Mouse (Mus musculus) midbrain, embryonic 13.5 days (tissue): ENCODE measurements around the gene Pecam1. TPM values are rescaled to one million over a fixed set of nuclear protein-coding genes. Genes with fewer than 3 reads are reported as not detected.

Experiments used
- ATAC-seq: fragments of 200-750 bp; cut with Nextera tagmentation; 2 replicates; pipeline ENCODE4 v1.8.0; 2017; ENCODE audit warnings: mild to moderate bottlenecking, moderate TSS enrichment, moderate library complexity
- H3K27ac ChIP-seq: fragments of 300-500 bp; sonication (generic); 2 replicates; pipeline ENCODE4 v1.5.1; 2015; ENCODE audit warnings: inconsistent platforms, mild to moderate bottlenecking, moderate library complexity
- H3K27me3 ChIP-seq: fragments of 300-500 bp; sonication (generic); 2 replicates; pipeline ENCODE4 v1.6.1; 2015; ENCODE audit warnings: mild to moderate bottlenecking, inconsistent platforms
- H3K36me3 ChIP-seq: fragments of 300-500 bp; sonication (generic); 2 replicates; pipeline ENCODE4 v1.6.1; 2015; ENCODE audit warnings: mild to moderate bottlenecking, inconsistent platforms
- H3K4me1 ChIP-seq: fragments of 300-500 bp; sonication (generic); replicated peaks from 2 replicates; pipeline ENCODE4 v1.6.1; 2015; ENCODE audit warnings: inconsistent platforms
- H3K4me2 ChIP-seq: fragments of 300-500 bp; sonication (generic); replicated peaks from 2 replicates; pipeline ENCODE4 v1.6.1; 2015; ENCODE audit warnings: moderate library complexity, mild to moderate bottlenecking, inconsistent platforms
- H3K4me3 ChIP-seq: fragments of 300-500 bp; sonication (generic); replicated peaks from 2 replicates; pipeline ENCODE4 v1.5.1; 2015; ENCODE audit warnings: mild to moderate bottlenecking, inconsistent platforms
- H3K9ac ChIP-seq: fragments of 300-500 bp; sonication (generic); replicated peaks from 2 replicates; pipeline ENCODE4 v1.6.1; 2015; ENCODE audit warnings: mild to moderate bottlenecking, inconsistent platforms
- H3K9me3 ChIP-seq: fragments of 300-500 bp; sonication (generic); 2 replicates; pipeline ENCODE4 v1.6.1; 2016; ENCODE audit warnings: mild to moderate bottlenecking, inconsistent platforms
- WGBS: fragments of 180-500 bp; shearing (Covaris S2); methylation state at CpG from one replicate; pipeline ENCODE4 v1.1.7; 2015; 5-methylcytosine and 5-hydroxymethylcytosine counted together
- polyA plus RNA-seq: library from polyadenylated mRNA; unstranded; fragments of >200 nt; fragmentation: Nextera tagmentation; extraction: Ambion mirVana; gene quantifications from 2 replicates; pipeline ENCODE4 v1.2.1, GENCODE M21; 2015

The Pecam1 gene
- polyA plus RNA-seq, 1 experiment from 2014 or later = 15.8 TPM

DNA sequence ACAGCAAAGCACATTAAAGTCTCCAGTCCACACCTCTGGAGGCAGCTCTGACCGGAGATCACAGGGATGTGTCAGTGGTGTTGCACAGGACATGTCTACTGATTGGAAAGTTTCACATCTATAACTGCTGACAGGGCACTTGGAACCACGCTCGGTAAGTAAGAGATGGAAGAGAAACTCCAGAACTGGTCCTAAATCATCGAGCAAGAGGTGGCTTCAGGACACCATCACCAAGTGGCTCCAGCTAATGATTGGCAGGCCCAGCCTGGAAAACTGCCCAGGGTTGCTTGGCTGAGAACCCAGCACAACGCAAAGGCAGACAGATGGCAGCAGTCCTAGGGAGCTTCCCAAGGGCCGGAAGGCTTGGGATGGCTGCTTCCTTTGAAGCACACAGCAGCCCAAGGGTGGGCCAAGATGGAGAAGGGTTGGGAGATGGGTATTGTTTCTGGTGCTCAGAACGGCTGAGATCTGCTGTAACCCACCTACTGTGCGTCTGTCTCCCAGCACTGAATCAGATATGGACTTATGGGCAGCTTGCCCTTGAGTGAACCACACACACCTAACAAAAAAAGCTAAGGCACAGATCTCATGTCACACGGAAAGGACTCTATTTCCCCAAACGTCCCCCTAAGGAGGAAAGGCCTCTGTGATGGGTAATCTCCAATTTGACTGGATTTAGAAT is 72.4 kb downstream of the Pecam1 start:
- H3K9ac ChIP-seq = no peak overlapping the region
- no peaks in the 10 kb centered on the region for H3K36me3 ChIP-seq
- H3K9me3 ChIP-seq = no peaks in the 10 kb centered on the region
- ATAC-seq = no peak
- H3K4me2 ChIP-seq = no peak overlapping the region
- WGBS = 85% methylated on average over 10 of the region's 10 CpGs
- no peak overlapping the region for H3K4me3 ChIP-seq
- H3K27me3 ChIP-seq = no peaks in the 10 kb centered on the region
- no peak overlapping the region for H3K27ac ChIP-seq
- H3K4me1 ChIP-seq = peaks cover 19% of the 10 kb centered on the region

DNA sequence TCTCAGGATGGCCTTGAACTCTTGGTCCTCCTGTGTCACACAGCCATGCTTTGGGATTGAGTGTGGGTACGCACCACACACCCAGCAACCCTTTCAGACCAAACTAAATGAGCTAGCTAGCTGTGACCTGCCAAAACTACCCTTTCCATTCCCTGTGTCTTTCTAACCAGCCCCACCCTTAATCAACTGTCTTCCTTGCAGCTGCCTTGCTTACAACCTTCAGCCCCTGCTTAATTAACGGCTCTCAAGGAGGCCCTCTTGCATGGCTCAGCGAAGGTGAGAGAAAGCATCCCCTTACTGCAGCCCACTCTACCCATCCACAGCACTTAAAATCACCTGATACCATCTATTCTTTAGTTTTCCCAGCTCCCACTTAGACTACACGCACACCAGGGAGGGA is 73.1 kb downstream of the Pecam1 start:
- Histone ChIP-seq H3K4me3 (no peak overlapping the region), H3K9me3 (no peaks in the 10 kb centered on the region), H3K27ac (no peak overlapping the region), H3K4me1 (peaks cover 19% of the 10 kb centered on the region), H3K36me3 (no peaks in the 10 kb centered on the region), H3K9ac (no peak overlapping the region), H3K27me3 (no peaks in the 10 kb centered on the region), H3K4me2 (no peak overlapping the region)
- WGBS = 79% methylated on average over 4 of the region's 4 CpGs
- ATAC-seq = no peak

DNA sequence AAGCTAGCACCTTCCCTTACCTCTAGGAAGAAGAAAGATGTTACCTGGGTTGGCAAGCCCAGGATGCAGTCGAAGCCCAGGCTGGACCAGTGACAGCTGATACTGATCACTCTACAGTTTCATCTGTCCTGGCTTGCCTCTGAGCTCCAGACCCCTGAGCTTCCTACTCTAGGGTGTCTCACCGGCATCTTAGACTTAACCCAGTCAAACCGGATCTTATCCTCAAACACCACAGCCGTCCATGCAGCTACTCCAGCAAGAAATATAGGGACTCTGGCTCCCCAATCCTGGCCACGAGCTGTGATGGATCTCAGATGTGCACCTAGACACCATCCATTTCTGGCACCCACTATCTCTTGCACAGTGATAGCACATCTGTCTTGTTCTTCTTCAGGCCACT is 74.6 kb downstream of the Pecam1 start:
- Histone ChIP-seq H3K4me2 (no peak overlapping the region), H3K36me3 (no peaks in the 10 kb centered on the region), H3K4me1 (peaks cover 19% of the 10 kb centered on the region), H3K27me3 (no peaks in the 10 kb centered on the region), H3K9me3 (no peaks in the 10 kb centered on the region), H3K4me3 (no peak overlapping the region), H3K27ac (no peak overlapping the region; the same call in 1 of the 2 replicates), H3K9ac (no peak overlapping the region)
- ATAC-seq = no peak
- 98% methylated on average over 5 of the region's 5 CpGs for WGBS

DNA sequence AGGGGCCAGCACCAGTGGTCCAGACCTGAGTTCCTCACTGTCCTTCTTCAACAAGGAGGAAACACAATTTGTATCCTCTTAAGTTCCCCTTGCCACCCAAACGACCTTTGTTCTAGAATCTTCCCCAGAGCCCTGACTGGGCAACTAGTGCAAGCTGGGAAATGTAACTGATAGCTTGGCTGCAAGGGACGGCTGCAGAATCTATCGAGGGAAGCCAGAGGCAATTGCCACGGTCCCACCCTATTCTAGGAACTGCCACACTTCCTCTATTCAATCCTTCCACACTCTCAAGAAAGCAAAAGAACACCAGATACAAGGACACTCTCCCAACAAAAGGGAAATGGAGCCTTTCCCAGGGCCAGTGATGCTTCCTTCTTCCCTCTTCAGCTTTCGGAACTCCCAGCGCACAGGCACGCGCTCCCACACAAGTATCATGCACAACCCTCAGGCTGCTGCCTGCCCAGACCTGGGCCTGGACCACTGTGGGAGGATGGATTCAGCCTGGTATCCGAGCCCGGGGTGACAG is 75.2 kb downstream of the Pecam1 start:
- Histone ChIP-seq H3K36me3 (no peaks in the 10 kb centered on the region), H3K27ac (peak overlapping the region; percentile 79), H3K9ac (no peak overlapping the region), H3K9me3 (no peaks in the 10 kb centered on the region), H3K4me3 (no peak overlapping the region), H3K4me1 (peaks cover 19% of the 10 kb centered on the region), H3K4me2 (no peak overlapping the region), H3K27me3 (no peaks in the 10 kb centered on the region)
- WGBS = 76% methylated on average over 10 of the region's 10 CpGs
- no peak for ATAC-seq

DNA sequence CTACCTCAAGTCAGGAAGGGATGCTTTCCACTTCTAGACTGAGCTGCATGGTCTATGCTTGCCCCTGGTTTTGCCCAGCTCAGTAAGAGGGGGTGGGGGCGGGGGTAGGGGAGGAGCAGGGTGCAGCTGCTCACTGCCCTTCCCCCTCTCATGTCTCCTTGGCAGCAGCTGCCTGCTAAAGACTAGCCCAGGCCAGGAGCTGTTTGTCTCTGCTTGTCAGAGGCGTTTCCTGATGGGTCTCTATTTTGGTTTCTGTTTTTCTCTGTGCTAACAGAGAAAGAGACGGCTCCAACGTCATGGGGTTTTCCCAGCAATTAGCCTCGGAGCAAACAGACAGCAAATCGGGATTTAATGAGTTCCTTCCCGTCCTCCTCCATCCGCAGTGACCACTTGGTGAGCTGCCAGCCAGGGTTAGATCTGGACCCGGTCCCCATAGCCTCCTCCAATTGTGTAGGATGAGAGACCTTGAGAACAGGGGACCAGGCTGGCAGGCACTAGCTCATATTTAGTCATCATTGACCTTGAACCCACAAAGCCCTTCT is 75.7 kb downstream of the Pecam1 start:
- Histone ChIP-seq H3K4me2 (peak overlapping the region; percentile 13; the same call in 1 of the 2 replicates), H3K36me3 (no peaks in the 10 kb centered on the region), H3K27me3 (no peaks in the 10 kb centered on the region), H3K27ac (peak overlapping the region; percentile 79), H3K4me1 (peaks cover 24% of the 10 kb centered on the region), H3K9me3 (no peaks in the 10 kb centered on the region), H3K9ac (no peak overlapping the region), H3K4me3 (no peak overlapping the region)
- WGBS = 1% methylated on average over 9 of the region's 9 CpGs
- ATAC-seq = peak; percentile 92

DNA sequence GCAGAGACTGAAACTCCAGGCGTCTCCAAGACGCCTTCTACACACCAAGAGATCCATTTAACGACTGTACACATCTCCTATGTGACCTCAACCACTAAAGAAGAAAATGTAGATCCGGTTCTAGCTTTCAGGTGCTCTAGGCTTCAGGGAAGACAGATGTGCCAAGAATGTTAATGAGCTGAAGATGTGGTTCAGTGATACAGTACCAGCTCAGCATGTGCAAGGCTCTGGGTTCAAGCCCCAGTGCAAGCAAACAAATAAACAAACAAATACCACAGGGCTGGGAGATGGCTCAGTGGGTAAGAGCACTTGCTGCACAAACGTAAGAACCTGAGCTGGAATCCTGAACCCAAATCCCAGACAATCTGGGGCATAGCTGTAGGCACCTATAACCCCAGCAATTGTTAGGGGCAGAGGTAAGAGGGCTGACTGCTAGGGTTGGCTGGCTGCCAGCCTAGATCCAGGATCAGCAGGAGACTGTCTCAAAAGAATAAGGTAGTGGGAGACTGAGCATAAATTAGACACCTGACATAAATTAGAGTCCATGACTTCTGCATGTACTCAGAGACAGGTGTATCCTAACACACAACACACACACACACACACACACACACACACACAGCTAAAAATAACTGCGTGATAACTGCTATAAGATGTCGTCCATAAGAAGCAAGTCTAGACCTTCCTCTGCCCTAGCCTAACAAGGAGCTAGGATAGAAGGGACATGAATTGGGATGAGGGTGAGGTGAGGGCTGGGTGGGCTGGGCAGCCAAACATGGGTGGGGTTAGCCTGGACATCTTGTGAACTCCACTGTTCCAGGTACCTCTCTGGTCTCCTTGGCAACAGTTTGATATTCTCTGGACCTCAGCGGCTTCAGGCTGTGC is 76.5 kb downstream of the Pecam1 start:
- peak; percentile 21; the same call in 1 of the 2 replicates for ATAC-seq
- Histone ChIP-seq H3K9me3 (no peaks in the 10 kb centered on the region), H3K27ac (peak overlapping the region; percentile 79), H3K4me2 (no peak overlapping the region), H3K27me3 (no peaks in the 10 kb centered on the region), H3K9ac (no peak overlapping the region), H3K4me3 (no peak overlapping the region), H3K36me3 (no peaks in the 10 kb centered on the region), H3K4me1 (peaks cover 31% of the 10 kb centered on the region)
- 79% methylated on average over 8 of the region's 8 CpGs for WGBS

DNA sequence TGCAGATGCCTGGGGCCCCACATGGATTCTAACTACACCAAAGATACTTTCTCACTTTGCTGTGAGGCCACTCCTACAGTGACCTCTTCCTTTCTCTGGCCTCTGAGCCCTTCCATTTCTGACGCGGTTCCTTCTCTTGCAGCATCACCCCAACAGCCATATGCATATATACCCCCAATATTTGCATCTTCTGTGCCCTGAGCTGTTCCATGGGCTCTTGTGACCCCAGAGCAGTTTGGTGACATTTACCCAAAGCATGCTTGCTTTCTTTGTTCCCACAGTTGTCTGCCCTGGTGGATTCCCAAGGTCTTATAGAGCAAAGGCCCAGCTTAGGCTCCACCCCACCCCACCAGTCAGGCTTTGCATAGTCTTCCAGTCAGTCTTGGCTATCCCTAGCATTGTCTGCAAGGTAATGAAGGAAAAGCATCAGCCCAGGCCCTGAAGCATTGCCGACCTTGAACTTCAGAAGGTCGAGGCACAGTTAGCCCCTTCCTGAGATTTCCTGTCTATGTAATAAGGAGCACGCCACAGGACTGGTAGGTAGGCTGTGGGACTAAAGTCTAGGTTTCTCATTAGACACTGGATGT is 77.4 kb downstream of the Pecam1 start:
- WGBS = 90% methylated on average over 5 of the region's 5 CpGs
- no peaks in the 10 kb centered on the region for H3K27me3 ChIP-seq
- no peaks in the 10 kb centered on the region for H3K9me3 ChIP-seq
- no peak overlapping the region for H3K27ac ChIP-seq
- ATAC-seq = no peak
- H3K4me3 ChIP-seq = no peak overlapping the region
- peaks cover 31% of the 10 kb centered on the region for H3K4me1 ChIP-seq
- no peaks in the 10 kb centered on the region for H3K36me3 ChIP-seq
- no peak overlapping the region for H3K9ac ChIP-seq
- H3K4me2 ChIP-seq = no peak overlapping the region

DNA sequence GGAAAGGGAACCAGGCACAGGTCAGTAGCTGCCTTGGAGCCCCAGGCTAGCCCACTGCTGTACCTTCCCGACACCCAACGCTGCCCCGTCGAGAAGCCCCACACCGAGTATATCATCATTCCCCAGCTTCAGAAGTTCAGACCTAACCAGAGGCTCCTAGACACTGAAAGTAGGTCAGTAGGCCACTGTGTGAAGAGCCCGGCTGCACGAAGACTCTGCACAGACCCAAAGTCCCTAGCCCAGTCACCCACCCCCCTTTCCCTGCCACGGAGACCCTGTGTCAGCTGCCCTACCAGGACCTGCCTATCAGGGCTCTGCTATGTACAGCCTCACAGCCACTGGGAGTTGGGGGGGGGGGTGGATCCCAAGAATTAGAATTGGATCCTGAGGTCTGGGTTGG is 78.6 kb downstream of the Pecam1 start:
- no peaks in the 10 kb centered on the region for H3K27me3 ChIP-seq
- no peak for ATAC-seq
- no peak overlapping the region for H3K4me3 ChIP-seq
- H3K36me3 ChIP-seq = no peaks in the 10 kb centered on the region
- H3K9me3 ChIP-seq = no peaks in the 10 kb centered on the region
- H3K9ac ChIP-seq = no peak overlapping the region
- H3K4me1 ChIP-seq = peaks cover 31% of the 10 kb centered on the region
- WGBS = 91% methylated on average over 8 of the region's 8 CpGs
- no peak overlapping the region for H3K4me2 ChIP-seq
- H3K27ac ChIP-seq = no peak overlapping the region

DNA sequence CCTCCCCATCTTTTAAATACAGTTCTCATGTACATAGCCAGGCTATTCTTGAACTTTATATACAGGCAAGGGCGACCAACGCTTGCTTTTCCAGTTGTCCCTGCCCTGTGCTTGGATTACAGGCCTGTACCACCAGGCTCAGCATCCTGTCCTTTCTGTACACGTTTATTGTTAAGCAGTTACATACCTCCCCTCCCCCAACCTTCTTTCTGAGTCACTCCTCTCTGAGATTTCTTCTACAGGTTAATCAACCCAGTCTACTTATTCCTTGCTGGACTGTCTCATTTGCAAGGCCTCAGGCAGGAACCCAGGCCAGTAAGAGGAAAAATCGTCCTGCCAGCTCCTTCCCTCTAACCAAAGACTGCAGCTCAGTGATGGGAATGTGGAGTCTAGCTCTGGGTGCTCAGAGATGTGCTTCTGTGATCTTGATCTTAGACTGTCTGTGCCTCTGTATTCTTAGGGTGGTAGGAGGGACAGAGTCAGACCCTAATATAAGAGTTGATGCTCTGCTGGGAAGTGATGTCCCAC is 79.4 kb downstream of the Pecam1 start:
- Histone ChIP-seq H3K4me2 (no peak overlapping the region), H3K4me3 (no peak overlapping the region), H3K27me3 (no peaks in the 10 kb centered on the region), H3K27ac (no peak overlapping the region), H3K9ac (no peak overlapping the region), H3K4me1 (peaks cover 31% of the 10 kb centered on the region), H3K9me3 (no peaks in the 10 kb centered on the region), H3K36me3 (no peaks in the 10 kb centered on the region)
- no peak for ATAC-seq
- WGBS = 80% methylated on average over 4 of the region's 4 CpGs

DNA sequence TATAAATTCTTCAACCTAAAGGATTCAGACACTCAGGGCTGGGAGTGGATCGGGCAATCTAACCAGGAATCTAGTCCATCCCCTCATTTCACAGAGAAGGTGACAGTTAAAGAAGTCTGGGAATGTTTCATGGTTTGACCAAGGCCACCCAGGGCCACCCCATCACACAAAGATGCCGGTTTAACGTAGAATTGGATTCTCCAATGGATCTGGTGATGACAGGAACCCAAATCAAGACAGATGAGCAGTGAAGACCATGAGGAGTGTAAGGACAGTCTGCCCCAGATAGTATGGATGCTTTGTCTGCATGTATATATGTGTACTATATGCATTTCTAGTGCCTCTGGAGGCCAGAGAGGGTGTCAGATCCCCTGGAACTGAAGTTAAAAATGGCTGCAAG is 80.2 kb downstream of the Pecam1 start:
- Histone ChIP-seq H3K4me3 (no peak overlapping the region), H3K27ac (no peak overlapping the region), H3K27me3 (no peaks in the 10 kb centered on the region), H3K9me3 (no peaks in the 10 kb centered on the region), H3K4me1 (peaks cover 28% of the 10 kb centered on the region), H3K9ac (no peak overlapping the region), H3K36me3 (no peaks in the 10 kb centered on the region), H3K4me2 (no peak overlapping the region)
- 79% methylated on average over 3 of the region's 3 CpGs for WGBS
- ATAC-seq = no peak

DNA sequence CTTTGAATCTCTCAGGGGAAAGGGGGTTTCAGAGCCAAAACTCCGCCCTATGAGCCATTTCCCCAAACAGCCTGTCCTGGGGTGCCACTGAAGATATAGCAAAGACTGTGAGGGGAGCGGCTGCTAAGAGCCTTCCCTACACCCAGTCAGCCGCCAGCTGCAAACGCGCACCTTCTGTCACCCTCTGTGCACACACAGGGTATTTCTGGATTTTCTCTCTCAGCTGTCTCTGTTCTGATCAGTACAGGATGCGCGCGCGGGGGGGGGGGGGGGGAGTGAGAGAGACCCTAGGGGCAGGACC is 80.6 kb downstream of the Pecam1 start:
- H3K9ac ChIP-seq = no peak overlapping the region
- H3K27me3 ChIP-seq = no peaks in the 10 kb centered on the region
- no peak overlapping the region for H3K4me2 ChIP-seq
- H3K4me1 ChIP-seq = peaks cover 23% of the 10 kb centered on the region
- 14% methylated on average over 5 of the region's 9 CpGs for WGBS
- no peak for ATAC-seq
- no peaks in the 10 kb centered on the region for H3K9me3 ChIP-seq
- no peak overlapping the region for H3K27ac ChIP-seq
- no peak overlapping the region for H3K4me3 ChIP-seq
- no peaks in the 10 kb centered on the region for H3K36me3 ChIP-seq
